Mouse (Mus musculus) liver, postnatal 0 days (tissue): ENCODE results near the gene Btrc. TPM values are rescaled to one million over a fixed set of nuclear protein-coding genes. Genes with fewer than 3 reads are reported as not detected.
A peak's percentile ranks its signal among the peaks of the same experiment; 100 is the strongest.
"Not testable (repeated sequence)": the region's sequence is repeated elsewhere in the genome, so short reads cannot be mapped to it uniquely, and the experiment has no call there.

ENCODE experiments used
- ATAC-seq: fragments of 200-750 bp; cut with Nextera tagmentation; 2 replicates; pipeline ENCODE4 v1.8.0; 2017; ENCODE audit warnings: mild to moderate bottlenecking, moderate library complexity
- DNase-seq: peaks from one replicate; pipeline ENCODE4 v3.0.0-alpha.2; 2016
- H3K27ac ChIP-seq: fragments of 300-500 bp; sonication (generic); 2 replicates; pipeline ENCODE4 v1.5.1; 2014; ENCODE audit warnings: antibody characterized with exemption, moderate library complexity, mild to moderate bottlenecking, low read depth
- H3K27me3 ChIP-seq: fragments of 300-500 bp; sonication (generic); 2 replicates; pipeline ENCODE4 v1.6.1; 2014; ENCODE audit warnings: low read length, control low read depth, mixed read lengths; ENCODE audit not compliant: insufficient read depth
- H3K36me3 ChIP-seq: fragments of 300-500 bp; sonication (generic); replicated peaks from 2 replicates; pipeline ENCODE4 v1.6.1; 2014; ENCODE audit warnings: mild to moderate bottlenecking, control low read depth, low read length, moderate library complexity, mixed read lengths; ENCODE audit not compliant: insufficient read depth
- H3K4me1 ChIP-seq: fragments of 300-500 bp; sonication (generic); 2 replicates; pipeline ENCODE4 v1.6.1; 2014; ENCODE audit warnings: antibody characterized with exemption, mild to moderate bottlenecking, control low read depth; ENCODE audit not compliant: insufficient read depth
- H3K4me2 ChIP-seq: fragments of 300-500 bp; sonication (generic); 2 replicates; pipeline ENCODE4 v1.6.1; 2014; ENCODE audit warnings: low read depth, mild to moderate bottlenecking, low read length, moderate library complexity, mixed read lengths
- H3K4me3 ChIP-seq: fragments of 300-500 bp; sonication (generic); 2 replicates; pipeline ENCODE4 v1.5.1; 2014; ENCODE audit warnings: low read depth, low read length
- H3K9ac ChIP-seq: fragments of 300-500 bp; sonication (generic); replicated peaks from 2 replicates; pipeline ENCODE4 v1.6.1; 2014; ENCODE audit warnings: mild to moderate bottlenecking, moderate library complexity
- H3K9me3 ChIP-seq: fragments of 300-500 bp; sonication (generic); 2 replicates; pipeline ENCODE4 v1.6.1; 2016; ENCODE audit warnings: mild to moderate bottlenecking, control low read depth, low read length, mixed read lengths
- CTCF ChIP-seq: sonication (generic); IDR thresholded peaks from 2 replicates; pipeline ENCODE4 v1.5.1; 2016; ENCODE audit warnings: antibody characterized with exemption, low read depth
- EP300 ChIP-seq: IDR thresholded peaks from 2 replicates; pipeline ENCODE4 v1.6.1; 2016; ENCODE audit warnings: antibody characterized with exemption, low read depth, mild to moderate bottlenecking
- WGBS: fragments of 180-500 bp; shearing (Covaris S2); extraction: QIAGEN DNeasy Blood & Tissue Kit; methylation state at CpG from one replicate; pipeline ENCODE4 v1.1.7; 2014; ENCODE audit not compliant: insufficient replicate concordance; 5-methylcytosine and 5-hydroxymethylcytosine counted together
- polyA plus RNA-seq: library from polyadenylated mRNA; unstranded; fragments of >200 nt; fragmentation: Nextera tagmentation; extraction: Ambion mirVana; gene quantifications from 2 replicates; pipeline ENCODE4 v1.2.1, GENCODE M21; 2015

Btrc gene
- polyA plus RNA-seq, 1 experiment from 2014 or later: 21.3 TPM

GRCm38 (mm10) chr19:45338182-45338581 is 25.4 kb upstream of the Btrc start:
- Histone ChIP-seq H3K4me3 (no peak overlapping the region), H3K27ac (no peak overlapping the region), H3K27me3 (no peaks in the 10 kb centered on the region), H3K4me1 (no peaks in the 10 kb centered on the region), H3K4me2 (no peak overlapping the region), H3K9me3 (no peaks in the 10 kb centered on the region), H3K36me3 (no peaks in the 10 kb centered on the region), H3K9ac (no peak overlapping the region)
- 77% methylated on average over 10 of the region's 10 CpGs for WGBS
- no peak for TF ChIP-seq CTCF
- no peak for TF ChIP-seq EP300
- DNase-seq (no peak), ATAC-seq (no peak)

GRCm38 (mm10) chr19:45343941-45344340 is 19.6 kb upstream of the Btrc start:
- 62% methylated on average over 5 of the region's 5 CpGs for WGBS
- no peak for ATAC-seq
- DNase-seq: no peak

GRCm38 (mm10) chr19:45348188-45348587 is 15.3 kb upstream of the Btrc start:
- Histone ChIP-seq H3K4me2 (peak overlapping the region; percentile 6; the same call in 1 of the 2 replicates), H3K4me1 (peaks cover 4% of the 10 kb centered on the region; the same call in 1 of the 2 replicates), H3K27ac (peak overlapping the region; percentile 60; the same call in 1 of the 2 replicates), H3K36me3 (no peaks in the 10 kb centered on the region), H3K9ac (no peak overlapping the region), H3K27me3 (no peaks in the 10 kb centered on the region), H3K9me3 (no peaks in the 10 kb centered on the region), H3K4me3 (no peak overlapping the region)
- ATAC-seq (peak; percentile 65), DNase-seq (no peak)
- TF ChIP-seq CTCF (no peak), EP300 (no peak)
- WGBS: 45% methylated on average over 4 of the region's 4 CpGs

More at GRCm38 (mm10) chr19:45343941-45344340, 19.6 kb upstream of the Btrc start:
- H3K4me1 ChIP-seq: peaks cover 4% of the 10 kb centered on the region; the same call in 1 of the 2 replicates
- H3K27me3 ChIP-seq: no peaks in the 10 kb centered on the region
- no peaks in the 10 kb centered on the region for H3K9me3 ChIP-seq
- H3K36me3 ChIP-seq: no peaks in the 10 kb centered on the region
- no peak overlapping the region for H3K27ac ChIP-seq
- no peak overlapping the region for H3K4me2 ChIP-seq
- H3K4me3 ChIP-seq: no peak overlapping the region
- TF ChIP-seq CTCF (no peak), EP300 (no peak)
- no peak overlapping the region for H3K9ac ChIP-seq

- WGBS: 55% methylated on average over 12 of the region's 12 CpGs
- no peak for DNase-seq
- no peak for ATAC-seq
Observed at GRCm38 (mm10) chr19:45350456-45350855, 13.1 kb upstream of the Btrc start.

GRCm38 (mm10) chr19:45352706-45353105 is 10.8 kb upstream of the Btrc start:
- not testable (repeated sequence) for H3K36me3 ChIP-seq, DNase-seq, H3K4me3 ChIP-seq, H3K9me3 ChIP-seq, H3K27me3 ChIP-seq, ATAC-seq, H3K4me1 ChIP-seq, H3K27ac ChIP-seq, H3K9ac ChIP-seq, H3K4me2 ChIP-seq
- WGBS: 83% methylated on average over 7 of the region's 7 CpGs

More at GRCm38 (mm10) chr19:45350456-45350855, 13.1 kb upstream of the Btrc start:
- no peaks in the 10 kb centered on the region for H3K36me3 ChIP-seq
- H3K27me3 ChIP-seq: no peaks in the 10 kb centered on the region
- H3K4me2 ChIP-seq: no peak overlapping the region
- no peak overlapping the region for H3K27ac ChIP-seq
- no peak overlapping the region for H3K4me3 ChIP-seq
- no peak for TF ChIP-seq CTCF
- no peak for TF ChIP-seq EP300
- peaks cover 4% of the 10 kb centered on the region; the same call in 1 of the 2 replicates for H3K4me1 ChIP-seq
- no peaks in the 10 kb centered on the region for H3K9me3 ChIP-seq
- H3K9ac ChIP-seq: no peak overlapping the region

- Histone ChIP-seq H3K27me3 (no peaks in the 10 kb centered on the region), H3K4me3 (no peak overlapping the region), H3K9ac (no peak overlapping the region), H3K27ac (no peak overlapping the region), H3K4me2 (no peak overlapping the region), H3K9me3 (no peaks in the 10 kb centered on the region), H3K36me3 (no peaks in the 10 kb centered on the region), H3K4me1 (no peaks in the 10 kb centered on the region)
- WGBS: 63% methylated on average over 6 of the region's 6 CpGs
- DNase-seq (no peak), ATAC-seq (no peak)
- no peak for TF ChIP-seq CTCF
- TF ChIP-seq EP300: no peak
Observed at GRCm38 (mm10) chr19:45355678-45356077, 7.9 kb upstream of the Btrc start.

GRCm38 (mm10) chr19:45356868-45357267 is 6.7 kb upstream of the Btrc start:
- not testable (repeated sequence) for ATAC-seq, H3K27me3 ChIP-seq, H3K4me1 ChIP-seq, H3K4me2 ChIP-seq, H3K9me3 ChIP-seq, H3K27ac ChIP-seq, H3K9ac ChIP-seq, DNase-seq, H3K4me3 ChIP-seq, H3K36me3 ChIP-seq
- WGBS: 80% methylated on average over 6 of the region's 6 CpGs
